Mouse (Mus musculus) c-Kit-positive CD71-positive TER-119-positive erythroid progenitor cells, embryonic 14.5 days (primary cell): ENCODE measurements around the gene Gm13288.
"Not testable (repeated sequence)": the region's sequence is repeated elsewhere in the genome, so short reads cannot be mapped to it uniquely, and the experiment has no call there.

ENCODE experiments used
- DNase-seq: peaks from one replicate; pipeline ENCODE4 v3.0.0-alpha.2; 2013; ENCODE audit warnings: low spot score

The Gm13288 gene

DNA sequence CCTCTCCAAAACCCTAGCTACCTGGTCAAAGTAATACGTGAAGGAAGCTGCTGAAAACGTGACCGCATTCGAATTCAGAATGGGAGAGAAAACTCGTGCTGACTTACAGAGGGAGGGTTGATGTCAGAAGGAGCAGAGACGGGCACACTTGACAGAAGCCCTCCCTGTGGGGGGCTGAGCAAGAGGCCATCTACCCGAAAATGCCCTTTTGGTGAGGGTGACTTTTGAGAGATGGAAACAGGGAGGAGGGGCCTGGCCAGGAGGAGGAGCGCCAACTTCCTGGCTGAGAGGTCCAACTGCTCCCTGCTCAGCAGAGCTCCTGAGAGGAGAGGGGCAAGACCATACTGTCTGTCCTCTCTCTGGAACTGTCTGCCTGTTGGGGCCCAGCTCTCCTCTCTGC is at the start of gene Gm13288:
TSS of gene Gm13288 (plus strand) at position 301 of the 400 bp plus-strand sequence.
- DNase-seq: not testable (repeated sequence)

- not testable (repeated sequence) for DNase-seq
Observed at GRCm38 (mm10) chr4:88756581-88757513, 48.5 kb upstream of the Gm13288 start.

DNA sequence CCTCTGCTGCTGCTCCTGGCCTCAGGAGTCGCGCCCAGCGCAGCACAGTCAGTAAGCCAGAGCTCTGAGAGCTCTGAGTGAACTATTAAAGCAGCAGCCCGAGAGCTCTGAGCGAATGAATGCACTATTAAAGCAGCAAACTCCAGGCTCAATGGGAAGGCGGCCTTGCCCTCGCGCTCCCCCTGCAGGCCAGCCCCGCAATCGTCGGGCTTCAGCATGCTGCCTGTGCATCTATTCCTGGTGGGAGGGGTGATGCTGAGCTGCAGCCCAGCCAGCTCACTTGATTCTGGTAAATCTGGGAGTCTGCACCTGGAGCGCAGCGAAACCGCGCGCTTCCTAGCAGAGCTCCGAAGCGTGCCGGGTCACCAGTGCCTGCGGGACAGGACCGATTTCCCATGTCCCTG is 47.7 kb upstream of the Gm13288 start:
- not testable (repeated sequence) for DNase-seq

DNA sequence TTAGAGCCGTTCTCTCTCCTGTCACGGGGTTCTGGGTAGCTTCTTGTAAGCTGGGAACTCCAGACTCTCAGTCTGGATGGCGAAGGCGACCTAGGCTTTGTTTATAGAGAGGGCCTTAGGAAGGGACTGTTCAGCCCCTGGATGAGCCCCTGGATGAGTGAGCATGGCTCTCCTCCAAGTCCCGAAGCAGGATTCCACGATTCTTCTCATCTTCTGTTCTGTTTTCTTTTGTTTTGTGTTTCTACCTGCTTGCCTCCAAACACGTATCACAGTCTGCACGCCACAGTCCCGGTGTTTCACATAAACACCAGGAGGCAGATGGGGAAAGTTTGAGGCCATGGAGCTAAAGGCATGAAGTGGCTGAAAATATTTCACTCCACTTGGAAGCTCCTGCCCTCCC is 46.6 kb upstream of the Gm13288 start:
- DNase-seq: not testable (repeated sequence)

DNA sequence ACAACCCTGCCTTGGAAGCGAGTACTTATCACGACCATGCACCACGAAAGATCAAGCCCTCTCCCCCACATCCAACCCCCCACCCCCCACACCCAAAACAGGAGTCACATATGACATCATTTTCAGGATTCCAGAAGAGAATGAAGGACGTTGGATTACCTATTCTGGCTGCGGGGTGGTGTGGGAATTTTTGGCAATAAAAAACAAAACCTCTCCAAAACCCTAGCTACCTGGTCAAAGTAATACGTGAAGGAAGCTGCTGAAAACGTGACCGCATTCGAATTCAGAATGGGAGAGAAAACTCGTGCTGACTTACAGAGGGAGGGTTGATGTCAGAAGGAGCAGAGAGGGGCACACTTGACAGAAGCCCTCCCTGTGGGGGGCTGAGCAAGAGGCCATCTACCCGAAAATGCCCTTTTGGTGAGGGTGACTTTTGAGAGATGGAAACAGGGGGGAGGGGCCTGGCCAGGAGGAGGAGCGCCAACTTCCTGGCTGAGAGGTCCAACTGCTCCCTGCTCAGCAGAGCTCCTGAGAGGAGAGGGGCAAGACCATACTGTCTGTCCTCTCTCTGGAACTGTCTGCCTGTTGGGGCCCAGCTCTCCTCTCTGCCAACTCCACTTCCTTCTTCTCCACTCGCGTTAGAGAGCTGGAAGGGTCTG is 45.6 kb upstream of the Gm13288 start, which contains the start of gene Gm13283:
TSS of gene Gm13283 (plus strand) at position 510 of the 659 bp plus-strand sequence.
- not testable (repeated sequence) for DNase-seq

DNA sequence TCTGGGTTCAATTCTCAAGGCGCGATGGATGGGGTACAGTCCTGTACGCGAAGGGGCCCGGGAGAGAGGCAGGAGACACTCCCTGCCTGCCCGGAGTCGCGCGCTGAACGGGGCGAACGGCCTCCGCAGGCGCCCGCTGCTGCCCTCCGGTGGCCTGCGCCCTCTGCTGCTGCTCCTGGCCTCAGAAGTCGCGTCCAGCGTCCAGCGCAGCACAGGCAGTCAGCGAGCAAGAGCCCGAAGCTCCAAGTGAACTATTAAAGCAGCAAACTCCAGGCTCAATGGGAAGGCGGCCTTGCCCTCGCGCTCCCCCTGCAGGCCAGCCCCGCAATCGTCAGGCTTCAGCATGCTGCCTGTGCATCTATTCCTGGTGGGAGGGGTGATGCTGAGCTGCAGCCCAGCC is 44.9 kb upstream of the Gm13288 start:
- DNase-seq: not testable (repeated sequence)

- DNase-seq: not testable (repeated sequence)
Observed at GRCm38 (mm10) chr4:88761776-88762175, 43.6 kb upstream of the Gm13288 start.

GRCm38 (mm10) chr4:88762341-88762740 is 43.0 kb upstream of the Gm13288 start:
- DNase-seq: not testable (repeated sequence)

- DNase-seq: not testable (repeated sequence)
Observed at GRCm38 (mm10) chr4:88763384-88764018, 41.8 kb upstream of the Gm13288 start.

GRCm38 (mm10) chr4:88773534-88773933 is 31.8 kb upstream of the Gm13288 start, which contains the start of gene Gm13290:
Gm13290 (plus strand) TSS chr4:88773834.
- not testable (repeated sequence) for DNase-seq

DNA sequence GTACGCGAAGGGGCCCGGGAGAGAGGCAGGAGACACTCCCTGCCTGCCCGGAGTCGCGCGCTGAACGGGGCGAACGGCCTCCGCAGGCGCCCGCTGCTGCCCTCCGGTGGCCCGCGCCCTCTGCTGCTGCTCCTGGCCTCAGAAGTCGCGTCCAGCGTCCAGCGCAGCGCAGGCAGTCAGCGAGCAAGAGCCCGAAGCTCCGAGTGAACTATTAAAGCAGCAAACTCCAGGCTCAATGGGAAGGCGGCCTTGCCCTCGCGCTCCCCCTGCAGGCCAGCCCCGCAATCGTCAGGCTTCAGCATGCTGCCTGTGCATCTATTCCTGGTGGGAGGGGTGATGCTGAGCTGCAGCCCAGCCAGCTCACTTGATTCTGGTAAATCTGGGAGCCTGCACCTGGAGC is 28.7 kb upstream of the Gm13288 start, which contains the start of gene Gm13289:
TSS of gene Gm13289 (plus strand) at position 301 of the 400 bp plus-strand sequence.
- DNase-seq: not testable (repeated sequence)

DNA sequence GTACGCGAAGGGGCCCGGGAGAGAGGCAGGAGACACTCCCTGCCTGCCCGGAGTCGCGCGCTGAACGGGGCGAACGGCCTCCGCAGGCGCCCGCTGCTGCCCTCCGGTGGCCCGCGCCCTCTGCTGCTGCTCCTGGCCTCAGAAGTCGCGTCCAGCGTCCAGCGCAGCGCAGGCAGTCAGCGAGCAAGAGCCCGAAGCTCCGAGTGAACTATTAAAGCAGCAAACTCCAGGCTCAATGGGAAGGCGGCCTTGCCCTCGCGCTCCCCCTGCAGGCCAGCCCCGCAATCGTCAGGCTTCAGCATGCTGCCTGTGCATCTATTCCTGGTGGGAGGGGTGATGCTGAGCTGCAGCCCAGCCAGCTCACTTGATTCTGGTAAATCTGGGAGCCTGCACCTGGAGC is 25.8 kb upstream of the Gm13288 start, which contains the start of gene Gm13272:
TSS of gene Gm13272 (plus strand) at position 301 of the 400 bp plus-strand sequence.
- DNase-seq: not testable (repeated sequence)

DNA sequence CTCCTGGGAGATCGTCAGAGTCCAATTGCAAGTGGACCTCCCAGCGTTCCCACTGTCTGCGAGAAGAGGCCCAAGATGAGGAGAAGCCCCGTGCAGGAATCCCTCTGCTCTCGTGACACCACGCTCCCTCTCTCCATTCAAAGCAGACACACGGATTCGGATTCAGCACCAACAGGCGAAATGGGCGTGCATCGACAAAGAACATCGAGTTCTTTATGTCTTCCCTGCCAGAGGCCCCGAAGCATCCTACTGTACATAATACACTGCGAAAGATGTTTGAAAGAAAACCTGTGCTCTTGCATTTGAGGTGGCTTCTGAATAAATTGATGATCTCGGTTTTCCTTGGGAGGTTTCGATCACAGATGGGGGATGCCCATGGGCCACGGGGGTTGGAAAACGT is 25.0 kb upstream of the Gm13288 start:
- DNase-seq: not testable (repeated sequence)

DNA sequence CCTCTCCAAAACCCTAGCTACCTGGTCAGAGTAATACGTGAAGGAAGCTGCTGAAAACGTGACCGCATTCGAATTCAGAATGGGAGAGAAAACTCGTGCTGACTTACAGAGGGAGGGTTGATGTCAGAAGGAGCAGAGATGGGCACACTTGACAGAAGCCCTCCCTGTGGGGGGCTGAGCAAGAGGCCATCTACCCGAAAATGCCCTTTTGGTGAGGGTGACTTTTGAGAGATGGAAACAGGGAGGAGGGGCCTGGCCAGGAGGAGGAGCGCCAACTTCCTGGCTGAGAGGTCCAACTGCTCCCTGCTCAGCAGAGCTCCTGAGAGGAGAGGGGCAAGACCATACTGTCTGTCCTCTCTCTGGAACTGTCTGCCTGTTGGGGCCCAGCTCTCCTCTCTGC is 23.5 kb upstream of the Gm13288 start, which contains the start of gene Ifnz:
TSS of gene Ifnz (plus strand) at position 301 of the 400 bp plus-strand sequence.
- not testable (repeated sequence) for DNase-seq

DNA sequence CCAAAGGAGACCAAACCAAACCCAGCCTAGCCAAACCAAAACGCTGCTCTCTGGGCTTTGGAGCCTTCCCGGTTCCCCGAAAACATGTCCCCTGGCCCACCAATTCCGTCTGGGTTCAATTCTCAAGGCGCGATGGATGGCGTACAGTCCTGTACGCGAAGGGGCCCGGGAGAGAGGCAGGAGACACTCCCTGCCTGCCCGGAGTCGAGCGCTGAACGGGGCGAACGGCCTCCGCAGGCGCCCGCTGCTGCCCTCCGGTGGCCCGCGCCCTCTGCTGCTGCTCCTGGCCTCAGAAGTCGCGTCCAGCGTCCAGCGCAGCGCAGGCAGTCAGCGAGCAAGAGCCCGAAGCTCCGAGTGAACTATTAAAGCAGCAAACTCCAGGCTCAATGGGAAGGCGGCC is 23.0 kb upstream of the Gm13288 start:
- not testable (repeated sequence) for DNase-seq

DNA sequence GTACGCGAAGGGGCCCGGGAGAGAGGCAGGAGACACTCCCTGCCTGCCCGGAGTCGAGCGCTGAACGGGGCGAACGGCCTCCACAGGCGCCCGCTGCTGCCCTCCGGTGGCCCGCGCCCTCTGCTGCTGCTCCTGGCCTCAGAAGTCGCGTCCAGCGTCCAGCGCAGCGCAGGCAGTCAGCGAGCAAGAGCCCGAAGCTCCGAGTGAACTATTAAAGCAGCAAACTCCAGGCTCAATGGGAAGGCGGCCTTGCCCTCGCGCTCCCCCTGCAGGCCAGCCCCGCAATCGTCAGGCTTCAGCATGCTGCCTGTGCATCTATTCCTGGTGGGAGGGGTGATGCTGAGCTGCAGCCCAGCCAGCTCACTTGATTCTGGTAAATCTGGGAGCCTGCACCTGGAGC is 19.9 kb upstream of the Gm13288 start, which contains the start of gene Gm13276:
TSS of gene Gm13276 (plus strand) at position 301 of the 400 bp plus-strand sequence.
- DNase-seq: not testable (repeated sequence)

GRCm38 (mm10) chr4:88788402-88788801 is 16.9 kb upstream of the Gm13288 start, which contains the start of gene Gm13277:
Gm13277 (plus strand) TSS chr4:88788632.
- not testable (repeated sequence) for DNase-seq

GRCm38 (mm10) chr4:88791250-88791649 is 14.1 kb upstream of the Gm13288 start, which contains the start of gene Gm13278:
Gm13278 (plus strand) TSS chr4:88791550.
- DNase-seq: not testable (repeated sequence)

- not testable (repeated sequence) for DNase-seq
Observed at GRCm38 (mm10) chr4:88793936-88794675, 11.2 kb upstream of the Gm13288 start, which contains the start of gene Gm13275. Gm13275 (plus strand) TSS chr4:88794487.

- DNase-seq: not testable (repeated sequence)
Observed at GRCm38 (mm10) chr4:88797097-88797496, 8.2 kb upstream of the Gm13288 start, which contains the start of gene Gm13279. Gm13279 (plus strand) TSS chr4:88797397.
